Mouse (Mus musculus): ENCODE results near the gene Mup5.
"Not testable (repeated sequence)": the region's sequence is repeated elsewhere in the genome, so short reads cannot be mapped to it uniquely, and the experiment has no call there.

Mup5 gene

DNA sequence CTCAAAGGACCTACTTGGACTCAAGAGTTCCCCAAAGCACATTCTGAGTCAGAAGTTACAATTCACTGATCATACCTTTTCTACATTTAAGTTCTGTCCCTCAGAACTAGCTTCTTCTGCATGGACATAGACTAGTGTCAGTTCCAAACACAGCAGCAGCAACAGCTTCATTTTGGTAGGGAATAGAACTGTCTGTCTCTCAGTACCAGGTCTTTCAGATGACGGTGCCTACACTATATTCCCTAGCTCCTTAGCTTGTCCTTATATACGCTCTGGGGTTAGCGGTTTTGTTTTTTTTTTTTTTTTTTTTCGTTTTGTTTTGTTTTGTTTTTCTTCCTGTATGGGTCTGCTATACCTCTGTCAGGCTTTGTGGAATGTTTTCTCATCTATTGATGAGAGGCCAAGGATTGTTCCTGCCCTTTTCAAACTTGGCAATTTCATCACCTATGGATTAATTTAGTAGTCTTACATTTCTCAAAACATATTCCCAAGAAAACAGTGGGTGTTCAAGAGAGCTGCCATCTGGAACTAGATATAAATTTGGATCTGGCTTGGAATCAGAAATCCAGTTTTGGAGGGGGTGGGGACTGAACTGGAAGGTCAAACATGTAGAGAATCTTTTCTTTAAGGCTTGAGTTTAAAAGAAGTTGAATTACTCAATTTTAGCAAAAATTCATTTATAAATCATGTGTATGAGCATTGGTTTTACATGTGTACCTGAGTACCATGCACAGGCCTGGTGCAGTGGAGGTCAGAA, at the start of gene Mup5:
Gene Mup5 (minus strand): TSS at position 282 of the 757 bp plus-strand sequence.
- DNase-seq (ENCODE audit: low read depth, low spot score) = no peak

DNA sequence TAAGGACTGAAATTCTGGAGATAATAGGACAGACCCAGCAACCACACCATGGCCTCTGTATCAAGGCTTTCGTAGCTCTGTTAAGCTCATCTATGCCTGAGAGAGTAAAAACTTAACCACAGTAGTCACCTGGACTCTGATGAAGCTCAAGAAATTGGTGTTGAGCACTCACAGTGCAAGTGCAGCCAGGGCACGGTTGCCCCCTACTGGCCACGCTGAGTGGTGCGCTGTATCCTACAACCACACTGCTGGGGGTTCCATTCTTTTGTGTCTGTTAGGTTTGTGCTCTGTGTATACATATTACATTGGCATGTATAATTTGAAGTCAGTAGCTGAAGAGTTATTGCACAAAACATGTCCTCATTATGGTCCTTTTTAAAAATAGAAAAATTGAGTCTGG, 23.1 kb upstream of the Mup5 start:
- DNase-seq (ENCODE audit: low read depth, low spot score) = no peak

DNA sequence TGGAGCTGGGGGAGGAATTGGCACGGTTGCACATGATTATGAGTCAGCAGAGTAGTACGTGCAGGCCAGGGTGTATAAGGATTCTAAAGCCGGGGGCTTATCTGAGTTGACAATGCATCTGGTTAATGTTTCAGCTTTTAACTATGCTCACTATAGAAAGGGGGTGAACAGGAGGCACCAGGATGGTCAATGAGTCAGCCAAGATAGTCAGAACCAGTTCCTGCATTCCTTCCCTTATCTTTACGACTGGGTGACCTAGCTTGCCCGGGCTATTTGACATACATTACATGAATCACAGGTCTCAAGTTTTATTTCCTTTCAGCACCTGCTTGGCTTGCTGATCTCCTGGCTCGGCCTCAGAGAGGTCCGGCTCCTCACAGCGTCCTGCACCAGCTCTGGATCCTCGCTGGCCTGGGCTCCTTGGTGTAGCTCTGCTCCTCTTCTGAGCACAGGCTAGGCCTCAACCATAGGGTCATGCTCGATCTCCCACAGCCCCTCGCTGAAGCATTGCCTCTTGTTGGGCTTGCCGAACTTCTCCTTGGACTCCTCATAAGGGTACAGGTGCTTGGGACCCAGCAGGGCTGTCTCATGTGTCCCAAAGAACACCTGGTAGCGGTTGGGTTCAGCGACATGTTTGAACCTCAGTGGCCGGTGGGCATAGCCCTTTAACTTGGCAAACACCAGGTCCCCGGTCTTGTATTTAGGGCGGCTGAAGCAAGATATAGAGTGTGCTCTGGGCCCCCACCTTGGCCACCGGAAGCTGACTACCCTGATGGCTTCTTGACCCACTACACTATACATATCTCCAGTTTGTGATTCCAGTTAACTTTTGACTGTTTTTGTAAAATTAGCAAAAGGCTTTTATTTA, 21.0 kb upstream of the Mup5 start:
- no peak for DNase-seq (ENCODE audit: low read depth, low spot score)

DNA sequence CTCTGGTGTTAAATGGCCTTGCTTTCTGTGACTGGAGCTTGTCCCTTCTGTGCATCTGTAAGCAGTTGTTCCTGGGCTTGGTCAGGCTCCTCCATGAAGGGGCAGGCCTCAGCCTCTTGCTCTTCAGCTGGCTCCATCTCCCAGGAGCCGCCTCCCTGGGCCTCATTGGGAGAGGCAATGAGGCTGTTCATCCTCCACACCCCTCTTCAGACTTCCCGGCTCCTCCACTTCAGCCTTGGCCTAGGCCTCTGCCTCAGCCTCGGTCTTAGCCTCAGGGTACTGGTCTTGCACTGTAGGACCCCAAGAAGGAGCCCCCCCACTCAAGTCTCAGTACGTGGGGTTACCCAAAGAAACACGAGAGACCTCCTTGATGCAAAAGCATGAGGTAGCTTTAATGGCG, 20.3 kb upstream of the Mup5 start:
- DNase-seq (ENCODE audit: low read depth, low spot score) = no peak

DNA sequence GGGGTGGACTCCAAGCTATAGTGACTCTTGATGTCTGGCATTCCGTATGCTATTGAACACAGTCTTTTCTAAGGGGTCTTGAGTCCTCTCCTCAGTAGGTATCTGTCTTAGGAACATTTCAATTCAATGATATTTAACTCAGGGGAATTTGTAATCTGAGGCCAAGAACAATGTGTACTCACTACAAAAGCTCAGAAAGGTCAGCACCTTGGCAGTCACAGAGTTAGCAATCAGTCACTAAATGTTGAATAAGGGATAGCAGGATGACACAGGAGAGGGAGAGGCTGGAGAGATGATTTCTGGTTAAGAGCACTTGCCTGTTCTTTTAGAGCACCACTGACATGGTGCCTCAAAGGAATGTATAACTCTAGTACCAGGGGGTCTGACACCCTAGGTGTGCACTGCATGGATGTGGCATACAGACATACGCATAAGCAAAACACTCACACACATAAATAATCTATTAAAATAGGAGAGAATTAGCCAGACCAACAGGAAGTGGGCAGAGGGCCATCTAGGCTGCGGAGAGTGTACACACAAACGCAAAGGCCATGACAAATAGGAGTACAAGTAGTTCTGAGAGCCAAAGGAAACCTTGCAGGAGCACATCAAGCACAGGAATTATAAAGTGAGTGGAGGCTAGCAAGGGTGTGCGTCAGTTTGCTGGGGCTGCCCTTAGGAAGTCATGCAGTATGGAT, 9.9 kb upstream of the Mup5 start:
- no peak for DNase-seq (ENCODE audit: low read depth, low spot score)

DNA sequence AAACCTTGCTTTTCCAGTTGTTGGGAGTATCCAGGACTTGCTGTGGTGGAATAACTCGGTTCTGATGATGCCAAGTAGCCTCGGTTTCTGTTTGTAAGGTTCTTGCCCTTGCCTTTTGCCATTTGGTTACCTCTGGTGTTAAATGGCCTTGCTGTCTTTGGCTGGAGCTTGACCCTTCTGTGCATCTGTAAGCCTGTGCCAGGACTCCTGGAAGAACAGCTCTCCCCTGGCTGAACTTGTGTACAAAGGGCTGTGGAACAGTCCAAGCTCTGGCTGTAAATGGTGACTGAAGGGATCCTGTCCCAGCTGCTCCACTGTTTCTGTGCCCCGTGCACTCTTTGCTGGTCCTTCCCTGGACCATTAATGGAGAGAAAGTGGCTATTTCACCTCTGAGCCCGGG, 5.8 kb downstream of the Mup5 start:
- no peak for DNase-seq (ENCODE audit: low read depth, low spot score)

DNA sequence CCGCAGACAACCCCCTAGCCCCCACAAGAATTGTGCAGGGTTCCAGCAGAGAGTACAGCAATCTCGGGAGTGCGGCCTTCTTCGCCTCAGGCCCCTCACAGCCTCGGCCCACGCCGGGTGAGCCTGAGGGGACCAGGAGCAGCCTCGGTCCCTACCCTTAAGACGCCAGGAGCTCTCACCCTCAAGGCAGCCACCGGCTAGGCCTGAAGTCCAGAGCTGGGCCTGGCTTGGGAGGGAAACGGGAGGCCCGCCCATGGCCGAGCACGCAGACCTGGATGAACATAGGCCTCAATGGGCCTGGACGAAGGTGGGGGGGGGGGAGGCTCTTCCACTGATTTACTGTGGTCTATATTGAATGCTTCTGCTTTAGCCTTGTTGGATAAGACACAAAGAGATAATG, 11.8 kb downstream of the Mup5 start:
- DNase-seq (ENCODE audit: low read depth, low spot score) = no peak

DNA sequence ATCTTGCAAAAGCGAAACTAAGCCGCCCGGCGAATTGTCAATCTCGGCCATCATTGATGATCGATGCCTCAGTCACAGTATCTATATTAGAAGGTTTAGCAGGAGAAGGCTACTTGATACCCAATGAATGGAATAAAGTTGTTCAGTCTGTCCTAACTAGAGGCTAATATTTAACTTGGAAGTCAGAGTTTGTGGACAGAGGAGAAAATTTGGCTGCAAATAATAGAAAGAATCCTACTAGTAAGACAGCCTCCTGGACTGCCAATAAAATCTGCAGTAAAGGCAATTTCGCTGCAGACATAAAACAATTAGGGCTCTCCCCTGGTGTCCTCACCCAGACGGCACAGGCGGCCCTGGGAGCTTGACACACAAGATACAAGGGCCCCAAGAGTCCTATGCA, 12.5 kb downstream of the Mup5 start:
- not testable (repeated sequence) for DNase-seq (ENCODE audit: low read depth, low spot score)

DNA sequence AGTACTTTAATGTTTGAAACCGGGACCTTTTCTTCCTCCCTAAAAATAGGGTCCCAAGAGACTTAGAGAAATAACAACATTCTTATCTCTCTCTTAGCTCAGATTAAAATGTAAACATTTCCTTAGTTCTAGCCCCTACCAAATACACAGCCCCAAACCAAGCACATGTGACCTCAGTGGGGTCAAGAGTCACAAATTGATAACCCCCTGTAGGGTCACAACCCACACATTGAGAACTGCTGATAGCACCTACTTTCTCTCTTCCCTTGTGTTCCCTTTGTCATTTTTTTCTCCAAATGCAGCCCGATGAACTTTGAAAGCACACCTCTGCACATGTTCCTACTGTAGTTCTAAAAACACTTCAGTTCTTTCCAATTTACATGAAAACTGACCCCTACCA, 19.4 kb downstream of the Mup5 start:
- DNase-seq (ENCODE audit: low read depth, low spot score) = no peak

DNA sequence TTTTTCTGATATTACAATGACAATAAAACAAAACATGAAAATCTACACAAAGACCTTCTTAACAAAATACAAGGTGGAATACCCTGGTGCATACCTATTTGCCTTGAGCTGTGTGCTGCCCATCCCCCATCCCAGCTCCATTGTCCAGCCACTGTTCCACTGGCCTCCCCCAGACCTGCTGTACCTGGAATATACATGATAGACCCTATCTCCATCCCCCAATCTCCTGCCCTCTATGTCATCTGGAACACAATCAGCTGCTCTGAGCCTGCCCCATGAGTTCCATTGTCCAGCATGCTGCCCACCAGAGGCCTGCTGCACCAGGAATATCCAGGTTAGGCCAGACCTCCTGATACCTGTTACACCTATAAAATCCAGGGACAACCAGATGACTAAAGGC, 21.6 kb downstream of the Mup5 start:
- no peak for DNase-seq (ENCODE audit: low read depth, low spot score)

DNA sequence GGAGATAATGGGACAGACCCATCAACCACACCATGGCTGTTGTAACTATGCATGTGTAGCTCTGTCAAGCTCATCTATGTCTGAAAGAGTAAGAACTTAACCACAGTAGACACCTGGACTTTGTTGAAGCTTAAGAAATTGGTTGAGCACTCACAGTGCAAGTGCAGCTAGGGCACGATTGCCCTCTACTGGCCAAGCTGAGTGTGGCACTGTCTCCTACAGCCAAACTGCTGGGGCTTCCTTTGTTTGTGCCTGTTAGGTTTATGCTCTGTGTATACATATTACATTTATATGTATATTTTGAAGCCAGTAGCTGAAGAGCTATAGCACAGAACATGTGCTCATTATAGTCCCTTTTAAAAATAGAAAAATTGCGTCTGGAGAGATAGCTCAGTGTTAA, 23.8 kb downstream of the Mup5 start:
- not testable (repeated sequence) for DNase-seq (ENCODE audit: low read depth, low spot score)

DNA sequence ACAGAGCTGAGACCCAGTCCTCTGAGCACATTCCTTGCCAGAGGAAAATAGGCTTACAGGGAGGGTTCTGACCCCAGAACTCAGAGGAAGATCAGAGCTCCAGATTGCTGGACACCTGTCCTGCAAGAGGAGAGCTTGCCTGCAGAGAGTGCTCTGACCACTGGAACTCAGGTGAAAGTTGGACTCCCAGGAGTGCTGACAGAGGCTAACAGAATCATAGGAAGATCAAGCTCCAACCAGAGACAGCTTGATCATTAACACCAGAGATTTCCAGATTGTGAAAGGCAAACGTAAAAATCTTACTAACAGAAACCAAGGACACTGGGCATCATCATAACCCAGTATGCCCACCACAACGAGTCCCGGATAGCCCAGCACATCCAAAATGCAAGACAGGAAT, 26.1 kb downstream of the Mup5 start:
- DNase-seq (ENCODE audit: low read depth, low spot score) = not testable (repeated sequence)

DNA sequence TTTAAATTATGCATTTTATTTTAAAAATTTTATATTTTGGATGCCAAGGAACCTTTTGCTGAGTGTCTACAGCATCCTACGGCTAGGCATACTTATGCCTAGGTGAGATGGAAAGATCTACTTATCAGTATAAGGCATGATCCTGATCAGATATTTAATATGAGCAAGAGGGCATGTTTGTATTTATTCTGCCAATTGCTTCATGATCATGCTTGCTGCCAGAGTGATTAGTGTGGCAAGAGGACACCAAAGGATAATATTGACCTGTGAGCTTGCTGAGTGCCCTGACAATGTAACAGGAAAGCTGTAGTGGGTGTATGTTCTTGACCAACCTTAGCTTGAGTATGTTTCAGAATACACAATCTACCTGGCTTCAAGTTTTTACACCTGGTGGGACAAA, 45.3 kb downstream of the Mup5 start:
- not testable (repeated sequence) for DNase-seq (ENCODE audit: low read depth, low spot score)

DNA sequence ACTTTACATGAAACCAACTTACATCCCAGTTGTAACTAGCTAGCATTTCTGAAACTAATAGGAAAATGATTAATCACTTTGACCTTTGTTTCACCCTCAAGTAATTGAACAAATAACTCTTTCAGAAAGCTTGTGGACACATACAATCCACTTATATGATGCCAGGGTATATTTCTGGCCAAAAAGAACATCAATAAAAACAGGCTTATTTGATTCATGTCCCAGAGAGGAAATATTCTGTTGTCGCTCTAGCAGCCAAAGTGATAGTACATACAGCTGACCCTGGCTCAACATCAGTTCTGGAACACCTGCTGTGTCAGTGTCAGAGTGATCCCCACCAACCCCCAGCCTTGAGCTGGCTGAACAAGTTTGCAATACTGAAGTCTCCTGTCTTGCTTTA, 50.8 kb downstream of the Mup5 start:
- not testable (repeated sequence) for DNase-seq (ENCODE audit: low read depth, low spot score)

DNA sequence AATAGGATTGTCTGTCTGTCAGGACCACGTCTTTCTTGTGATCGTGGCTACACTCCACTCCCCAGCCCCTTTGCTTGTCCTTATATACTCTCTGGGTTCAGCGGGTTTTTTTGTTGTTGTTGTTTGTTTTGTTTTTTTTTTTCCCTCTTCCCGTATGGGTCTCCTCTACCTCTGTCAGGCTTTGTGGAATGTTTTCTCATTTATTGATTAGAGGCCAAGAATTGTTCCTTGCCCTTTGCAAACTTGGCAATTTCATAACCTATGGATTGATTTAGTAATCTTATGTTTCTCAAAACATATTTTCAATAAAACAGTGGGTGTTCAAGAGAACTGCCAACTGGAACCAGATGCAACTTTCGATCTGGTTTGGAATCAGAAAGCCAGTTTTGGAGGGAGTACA, 52.9 kb downstream of the Mup5 start, which contains the start of gene Mup19:
Gene Mup19 (minus strand): TSS at position 101 of the 400 bp plus-strand sequence.
- not testable (repeated sequence) for DNase-seq (ENCODE audit: low read depth, low spot score)

Measured in skeletal muscle tissue, adult 2 months (tissue).